Mouse (Mus musculus) CH12.LX (cell line): ENCODE data around the gene Zbtb1. TPM values are rescaled to one million over a fixed set of nuclear protein-coding genes. Genes with fewer than 3 reads are reported as not detected.
A peak's percentile ranks its signal among the peaks of the same experiment; 100 is the strongest.

Source experiments
- DNase-seq: peaks from one replicate; pipeline ENCODE4 v3.0.0-alpha.2; 2013; ENCODE audit errors: extremely low read depth
- H3K27ac ChIP-seq: 2 replicates; pipeline ENCODE4 v1.5.1; 2012; ENCODE audit warnings: low read depth, mild to moderate bottlenecking, control low read depth, moderate library complexity; ENCODE audit not compliant: insufficient read depth
- H3K27me3 ChIP-seq: replicated peaks from 2 replicates; pipeline ENCODE3; 2012; ENCODE audit warnings: inconsistent platforms
- H3K36me3 ChIP-seq, 2 experiments: replicated peaks in 1 of 2; 2 replicates each; pipeline versions ENCODE3 to v1.6.1; 2012; ENCODE audit warnings: inconsistent platforms in 1 of 2, low read length in 1 of 2, mild to moderate bottlenecking in 1 of 2, mixed read lengths in 1 of 2, moderate library complexity in 1 of 2; ENCODE audit not compliant: control insufficient read depth in 1 of 2, insufficient read depth in 1 of 2
- H3K4me1 ChIP-seq, 2 experiments: 2 replicates each; pipeline ENCODE4 v1.6.1; 2012; ENCODE audit warnings: inconsistent platforms in 1 of 2, moderate library complexity in 1 of 2; ENCODE audit not compliant: insufficient read depth in 2 of 2, control insufficient read depth in 1 of 2
- H3K4me2 ChIP-seq: 2 replicates; pipeline ENCODE4 v1.6.1; 2012; ENCODE audit warnings: low read depth, mild to moderate bottlenecking, control low read depth; ENCODE audit not compliant: poor library complexity, insufficient read depth, severe bottlenecking
- H3K4me3 ChIP-seq, 3 experiments: fragments of 150-350 bp in 1 of 3; sonication (generic) in 1 of 3; replicated peaks in 1 of 3; 2 replicates each; pipeline versions ENCODE3 to v1.5.1; 2011 to 2012; ENCODE audit warnings: low read depth in 2 of 3, low read length in 2 of 3, mild to moderate bottlenecking in 2 of 3, moderate library complexity in 2 of 3, control low read depth in 1 of 3, improper control_type of control experiment in 1 of 3, inconsistent platforms in 1 of 3, mixed read lengths in 1 of 3; ENCODE audit not compliant: poor library complexity in 1 of 3
- H3K79me2 ChIP-seq: replicated peaks from 2 replicates; pipeline ENCODE4 v1.6.1; 2012; ENCODE audit warnings: mild to moderate bottlenecking, moderate library complexity; ENCODE audit not compliant: control insufficient read depth, poor library complexity, insufficient read depth, severe bottlenecking; ENCODE audit errors: extremely low read depth
- H3K9ac ChIP-seq: 2 replicates; pipeline ENCODE4 v1.6.1; 2012; ENCODE audit warnings: low read depth, mild to moderate bottlenecking, control low read depth, moderate library complexity; ENCODE audit not compliant: insufficient read depth
- H3K9me3 ChIP-seq: replicated peaks from 2 replicates; pipeline ENCODE3; 2012; ENCODE audit warnings: low read length, inconsistent platforms, mixed read lengths
- BHLHE40 ChIP-seq: IDR thresholded peaks from 2 replicates; pipeline ENCODE4 v1.6.1; 2011; ENCODE audit warnings: mild to moderate bottlenecking, low read depth, low read length, improper control_type of control experiment
- CHD2 ChIP-seq: IDR thresholded peaks from 2 replicates; pipeline ENCODE4 v1.6.1; 2011; ENCODE audit warnings: low read length, improper control_type of control experiment
- EP300 ChIP-seq: IDR thresholded peaks from 2 replicates; pipeline ENCODE4 v1.6.1; 2011; ENCODE audit warnings: low read length, improper control_type of control experiment
- ETS1 ChIP-seq: conservative IDR thresholded peaks from 2 replicates; pipeline ENCODE4 v1.6.1; 2012; ENCODE audit warnings: low read depth, mild to moderate bottlenecking, inconsistent platforms, low read length, improper control_type of control experiment, moderate library complexity
- NELFE ChIP-seq: IDR thresholded peaks from 2 replicates; pipeline ENCODE4 v1.6.1; 2011; ENCODE audit warnings: low read depth, low read length, improper control_type of control experiment
- NRF1 ChIP-seq: IDR thresholded peaks from 2 replicates; pipeline ENCODE4 v1.6.1; 2014; ENCODE audit warnings: low read depth, mild to moderate bottlenecking, inconsistent platforms, low read length, improper control_type of control experiment, moderate library complexity
- POLR2A ChIP-seq: IDR thresholded peaks from 2 replicates; pipeline ENCODE4 v1.6.1; 2011; ENCODE audit warnings: low read depth, mild to moderate bottlenecking, improper control_type of control experiment, low read length
- RCOR1 ChIP-seq: conservative IDR thresholded peaks from 2 replicates; pipeline ENCODE4 v1.6.1; 2012; ENCODE audit warnings: low read depth, mild to moderate bottlenecking, inconsistent platforms, low read length, improper control_type of control experiment
- TBP ChIP-seq: conservative IDR thresholded peaks from 2 replicates; pipeline ENCODE4 v1.6.1; 2011; ENCODE audit warnings: low read depth, low read length, improper control_type of control experiment
- TCF12 ChIP-seq: IDR thresholded peaks from 2 replicates; pipeline ENCODE4 v1.6.1; 2014; ENCODE audit warnings: low read depth, mild to moderate bottlenecking, inconsistent platforms, low read length, improper control_type of control experiment
- UBTF ChIP-seq: IDR thresholded peaks from 2 replicates; pipeline ENCODE4 v1.6.1; 2012; ENCODE audit warnings: low read depth, mild to moderate bottlenecking, inconsistent platforms, low read length, improper control_type of control experiment, moderate library complexity
- USF1 ChIP-seq: IDR thresholded peaks from 2 replicates; pipeline ENCODE4 v1.6.1; 2014; ENCODE audit warnings: low read depth, mild to moderate bottlenecking, inconsistent platforms, low read length, improper control_type of control experiment
- ZC3H11A ChIP-seq: IDR thresholded peaks from 2 replicates; pipeline ENCODE4 v1.6.1; 2012; ENCODE audit warnings: low read depth, mild to moderate bottlenecking, inconsistent platforms, low read length, improper control_type of control experiment
- dilution Hi-C: fragments of 300-500 bp; cut with MboI; formaldehyde crosslinking; loops from 2 replicates; pipeline ENCODE4 v1.14.3; 2020; ENCODE audit warnings: low sequenced_read_pairs; ENCODE audit not compliant: extremely low pct_unique_long_range_greater_than_20kb, extremely low pct_ligation_motif_present
- in situ Hi-C: fragments of 300-500 bp; cut with MboI; formaldehyde crosslinking; loops from 3 replicates; pipeline ENCODE4 v1.14.3; 2019; ENCODE audit warnings: low sequenced_read_pairs, low pct_ligation_motif_present, low pct_unique_long_range_greater_than_20kb, mixed read lengths
- polyA plus RNA-seq: library from polyadenylated mRNA; unstranded; fragments of >175 nt; gene quantifications from 2 replicates; pipeline ENCODE4 v1.2.1, GENCODE M21; 2012; ENCODE audit warnings: low read depth; ENCODE audit not compliant: insufficient read length
- total RNA-seq, 2 experiments: library from RNA; depleted of rRNA; stranded (reverse); fragments of 300-350 nt in 1 of 2; fragments of >200 nt in 1 of 2; gene quantifications; 2 replicates each; pipeline ENCODE4 v1.2.3; 2012 to 2014

Gene Zbtb1
- total and polyA plus RNA-seq, 3 experiments = 6.4 to 22.0 (median 17.1) TPM

DNA sequence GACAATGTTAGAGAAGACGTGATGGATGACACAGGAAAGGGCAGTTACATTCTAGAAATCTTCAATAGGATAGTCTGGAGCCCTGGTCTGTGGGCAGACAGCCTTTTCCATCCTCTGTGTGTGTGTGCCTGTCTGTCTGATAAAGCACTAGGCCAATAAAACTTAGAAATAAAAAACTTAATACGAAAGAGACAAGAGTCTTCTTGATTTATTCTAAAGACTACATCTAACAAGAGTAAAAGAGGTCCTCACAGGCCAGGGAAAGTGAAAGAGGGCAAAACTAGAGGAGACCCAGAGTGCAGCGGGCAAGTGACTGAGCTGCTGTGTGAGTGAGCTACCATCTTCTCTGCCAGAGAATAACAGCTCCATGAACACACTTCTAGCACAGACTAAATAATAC lies 3.8 kb upstream of the Zbtb1 start:
- no peaks in the 10 kb centered on the region for H3K27me3 ChIP-seq
- peaks cover 72% of the 10 kb centered on the region for H3K79me2 ChIP-seq
- H3K9me3 ChIP-seq = no peaks in the 10 kb centered on the region
- DNase-seq = no peak
- in situ Hi-C loops = loop anchor here (10.0 kb wide), 1 partner anchor 229 kb away; no protein-coding TSS in a partner anchor
- dilution Hi-C loops = no loop called here
- peak overlapping the region; percentile 29 for H3K9ac ChIP-seq
- peaks cover 0 to 15% of the 10 kb centered on the region in 2 experiments for H3K36me3 ChIP-seq
- peak overlapping the region in 1 of 3 experiments; percentile 4 for H3K4me3 ChIP-seq
- no peak overlapping the region for H3K27ac ChIP-seq
- H3K4me1 ChIP-seq = peaks cover 7 to 60% of the 10 kb centered on the region in 2 experiments; a peak in 3 of 4 replicates
- TF ChIP-seq RCOR1 (no peak), UBTF (no peak), NELFE (no peak), NRF1 (no peak)
- TF ChIP-seq, all 38 proteins: peak for 0
- H3K4me2 ChIP-seq = peak overlapping the region; percentile 88

DNA sequence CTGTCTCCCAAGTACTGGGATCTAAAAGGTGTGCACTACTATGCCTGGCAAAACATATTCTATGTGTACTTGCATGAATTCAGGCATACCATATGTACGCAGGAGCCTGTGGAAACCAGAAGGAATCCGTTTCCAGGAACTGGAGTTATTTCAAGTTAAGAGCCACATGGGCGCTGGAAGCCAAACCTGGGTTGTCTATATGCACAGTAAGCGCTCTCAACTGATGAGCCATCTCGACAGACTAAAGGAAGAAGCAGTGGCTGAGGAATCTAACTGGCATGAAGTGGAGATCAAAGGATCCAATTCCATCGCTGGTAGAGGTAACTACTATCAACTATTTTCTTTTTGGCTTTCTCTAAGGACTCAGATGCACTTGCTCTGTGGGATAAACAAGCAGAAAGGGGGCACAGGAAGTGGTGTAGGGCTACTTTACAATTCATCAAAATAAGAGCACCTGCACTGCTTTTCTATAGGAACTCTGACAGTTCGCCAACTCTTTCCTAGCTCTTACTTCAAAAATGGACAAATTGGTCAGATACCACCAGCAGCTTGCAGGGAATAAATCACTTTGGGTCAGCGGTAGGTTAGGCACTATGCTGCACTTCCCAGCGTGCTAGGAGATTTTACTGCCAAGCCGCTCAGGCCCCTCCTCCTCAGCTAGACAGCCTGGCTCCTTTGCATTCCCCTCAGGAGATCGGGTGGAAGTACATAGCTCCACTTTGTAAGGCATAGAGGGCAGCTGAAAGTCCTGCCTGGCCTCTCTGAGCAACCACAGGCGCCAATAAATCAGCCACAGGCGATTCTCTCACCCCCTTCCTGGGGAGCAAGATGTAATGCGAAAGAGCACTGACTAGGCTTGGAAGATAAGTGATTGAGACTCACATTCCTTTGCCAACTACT lies 2.7 kb upstream of the Zbtb1 start:
- TF ChIP-seq EP300 = peak; percentile 7; the same call in 1 of the 2 replicates
- TF ChIP-seq ETS1 = no peak
- TF ChIP-seq NRF1 = no peak
- peak; percentile 18; the same call in 1 of the 2 replicates for TF ChIP-seq TCF12
- TF ChIP-seq NELFE = peak; percentile 39; the same call in 1 of the 2 replicates
- TF ChIP-seq BHLHE40 = no peak
- no peak for TF ChIP-seq ZC3H11A
- TF ChIP-seq POLR2A = peak; percentile 60
- TF ChIP-seq USF1 = no peak
- TF ChIP-seq TBP = peak; percentile 42; the same call in 1 of the 2 replicates
- TF ChIP-seq CHD2 = no peak
- Histone ChIP-seq H3K36me3 (peaks cover 0 to 10% of the 10 kb centered on the region in 2 experiments), H3K27me3 (no peaks in the 10 kb centered on the region), H3K4me3 (peak overlapping the region; percentile 75 to 99 (median 76)), H3K4me1 (peaks cover under 1 to 49% of the 10 kb centered on the region in 2 experiments; a peak in 3 of 4 replicates), H3K4me2 (peak overlapping the region; percentile 88), H3K79me2 (peaks cover 76% of the 10 kb centered on the region), H3K9ac (peak overlapping the region; percentile 96), H3K27ac (peak overlapping the region; percentile 62), H3K9me3 (no peaks in the 10 kb centered on the region)
- dilution Hi-C loops (no loop called here), in situ Hi-C loops (loop anchor here (10.0 kb wide), 1 partner anchor 227 kb away; no protein-coding TSS in a partner anchor)
- no peak for DNase-seq
